Mouse (Mus musculus) lung, postnatal 36 days (tissue): ENCODE data around the gene Lypla2.

Source experiments
- DNase-seq: peaks from one replicate; pipeline ENCODE4 v3.0.0; 2022; ENCODE audit warnings: mixed read lengths

The Lypla2 gene

DNA sequence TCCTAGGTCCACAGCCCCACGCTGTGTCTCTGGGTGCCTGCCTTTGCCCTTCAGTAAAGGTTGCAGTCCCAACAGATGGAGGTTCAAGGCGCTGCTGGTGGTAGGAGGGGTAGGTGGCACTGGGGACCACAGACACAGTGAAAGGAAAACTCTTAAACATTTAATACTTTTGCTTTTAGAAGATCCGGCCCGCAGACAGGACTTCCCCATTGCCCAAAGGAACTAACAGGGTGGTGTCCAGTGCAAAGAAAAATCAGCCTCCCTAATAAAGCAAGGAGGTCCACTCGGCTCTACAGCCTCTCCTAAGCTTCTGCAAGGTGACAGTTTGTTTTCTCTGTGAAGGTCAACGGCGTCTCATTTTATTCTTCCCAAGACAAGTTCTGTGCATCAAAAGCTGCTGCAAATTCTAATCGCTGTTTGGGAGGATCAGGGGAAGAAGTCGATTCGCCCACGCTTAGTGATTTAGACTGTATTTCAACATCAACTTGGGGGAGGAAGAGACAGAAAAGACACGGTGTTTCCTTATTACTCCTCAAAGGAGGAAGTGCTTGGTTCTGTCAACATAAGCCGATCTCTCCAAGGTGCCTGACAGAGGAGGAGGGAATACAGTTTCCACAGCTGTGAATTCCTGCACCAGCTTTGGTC is 53.7 kb downstream of the Lypla2 start:
- peak; percentile 65 for DNase-seq
